Mouse (Mus musculus): ENCODE results near the gene Vti1a.

Vti1a gene

GRCm38 (mm10) chr19:55582896-55583653, 267.0 kb downstream of the Vti1a start:
- no peak for DNase-seq (ENCODE audit: low read depth, low spot score)

DNA sequence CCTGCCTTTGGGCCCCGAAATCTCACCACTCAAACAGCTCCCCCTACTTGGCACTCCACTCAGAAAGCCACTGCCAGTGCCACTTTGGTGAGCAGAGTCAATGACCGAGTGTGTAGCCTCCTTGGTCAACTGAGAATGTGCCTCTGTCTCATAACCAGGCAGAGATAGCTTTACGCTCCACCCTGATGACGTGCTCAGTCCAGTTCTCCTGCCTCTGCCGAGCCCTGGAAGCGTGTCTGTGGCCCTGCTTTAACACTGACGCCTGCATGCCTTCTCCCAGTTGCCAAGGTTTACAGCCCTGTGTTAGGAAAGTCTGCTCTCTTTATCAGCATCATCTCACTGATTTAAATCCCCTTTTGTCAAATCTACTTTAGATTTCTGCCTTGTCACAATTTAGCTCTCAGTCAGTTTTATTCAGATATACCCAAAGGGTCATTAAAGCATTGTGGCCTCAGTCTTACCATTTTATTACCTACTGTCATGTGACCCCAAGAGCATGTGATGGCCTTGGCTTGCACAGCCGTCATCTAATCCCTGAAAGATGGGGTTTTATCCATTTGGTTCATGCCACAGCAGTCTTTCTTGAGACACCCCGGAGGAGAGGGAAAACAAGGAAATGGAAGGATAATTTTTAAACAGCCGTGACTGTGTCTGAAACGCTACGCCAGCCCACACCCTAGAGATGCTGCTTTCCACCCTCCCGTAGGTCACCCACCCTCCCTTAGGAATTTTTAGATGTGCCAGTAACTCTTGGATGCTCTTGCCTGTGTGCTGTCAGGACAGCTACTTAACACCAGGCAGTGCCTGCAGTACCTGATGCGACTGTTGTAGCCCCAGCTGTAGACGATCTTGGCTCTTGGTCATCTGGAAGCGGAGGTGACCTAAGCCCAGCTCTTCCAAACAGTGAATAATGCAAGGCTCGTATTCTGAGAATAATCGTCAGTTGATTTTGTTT, 269.5 kb downstream of the Vti1a start:
- DNase-seq (ENCODE audit: low read depth, low spot score): no peak

DNA sequence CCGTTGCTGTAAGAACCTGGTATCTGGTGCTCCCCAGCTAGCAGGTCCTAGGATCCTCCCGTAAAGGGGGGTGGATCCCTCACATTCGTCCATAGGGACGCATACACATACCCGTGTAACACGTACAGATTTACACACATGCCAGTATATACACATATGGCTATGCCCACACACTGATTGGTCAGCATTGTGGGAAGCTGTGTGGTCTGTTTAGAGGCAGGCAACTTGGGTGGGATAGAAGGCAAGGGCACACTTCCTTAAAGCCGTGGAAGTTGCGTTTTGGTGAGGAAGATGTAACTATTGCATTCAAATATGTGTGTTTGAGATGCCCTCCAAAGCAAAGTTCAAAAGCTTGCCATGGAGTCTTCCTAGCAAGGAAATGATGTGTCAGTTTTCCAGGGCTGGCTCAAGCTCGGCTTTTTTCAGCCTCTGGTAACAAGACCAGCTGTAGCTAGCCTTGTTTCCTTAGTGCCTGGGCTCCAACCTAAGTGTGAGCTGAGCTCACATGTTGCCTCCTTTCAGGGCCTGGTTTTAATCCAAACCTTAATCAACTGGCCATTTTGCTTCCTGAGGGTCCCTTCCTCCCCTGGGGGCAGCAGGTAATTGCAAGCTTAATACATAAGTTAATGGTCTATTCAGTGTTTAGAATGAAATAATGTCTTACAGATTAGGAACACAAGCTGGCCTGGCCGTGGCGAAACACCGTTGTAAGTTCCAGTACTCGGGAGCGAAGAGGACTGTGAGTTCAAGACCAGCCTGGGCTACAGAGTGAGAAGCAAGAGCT, 271.7 kb downstream of the Vti1a start:
- DNase-seq (ENCODE audit: low read depth, low spot score): no peak

GRCm38 (mm10) chr19:55588948-55589896, 273.1 kb downstream of the Vti1a start:
- no peak for DNase-seq (ENCODE audit: low read depth, low spot score)

- peak; percentile 18 for DNase-seq (ENCODE audit: low read depth, low spot score)
Measured at GRCm38 (mm10) chr19:55592876-55593691, 277.0 kb downstream of the Vti1a start.

- DNase-seq (ENCODE audit: low read depth, low spot score): no peak
Measured at GRCm38 (mm10) chr19:55593729-55594444, 277.8 kb downstream of the Vti1a start.

DNA sequence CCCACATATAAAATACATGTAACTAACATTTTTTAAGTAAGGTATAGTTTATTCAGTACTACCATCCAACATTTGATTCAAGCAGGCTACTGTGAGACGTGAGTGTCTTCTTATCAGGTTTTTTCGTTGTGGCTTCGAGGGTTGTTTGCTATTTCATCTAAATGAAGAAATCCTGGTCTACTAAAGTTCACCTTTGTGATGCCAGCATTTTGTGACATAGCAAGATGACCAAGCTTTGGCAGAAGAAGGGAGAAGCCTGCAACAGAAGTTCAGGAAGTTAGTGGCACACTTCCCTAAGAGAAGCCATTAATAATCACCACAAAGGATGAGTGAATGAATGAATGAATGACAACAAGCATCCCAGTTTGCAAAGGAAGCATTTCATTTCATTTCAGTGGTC, 278.4 kb downstream of the Vti1a start:
- DNase-seq (ENCODE audit: low read depth, low spot score): no peak

DNA sequence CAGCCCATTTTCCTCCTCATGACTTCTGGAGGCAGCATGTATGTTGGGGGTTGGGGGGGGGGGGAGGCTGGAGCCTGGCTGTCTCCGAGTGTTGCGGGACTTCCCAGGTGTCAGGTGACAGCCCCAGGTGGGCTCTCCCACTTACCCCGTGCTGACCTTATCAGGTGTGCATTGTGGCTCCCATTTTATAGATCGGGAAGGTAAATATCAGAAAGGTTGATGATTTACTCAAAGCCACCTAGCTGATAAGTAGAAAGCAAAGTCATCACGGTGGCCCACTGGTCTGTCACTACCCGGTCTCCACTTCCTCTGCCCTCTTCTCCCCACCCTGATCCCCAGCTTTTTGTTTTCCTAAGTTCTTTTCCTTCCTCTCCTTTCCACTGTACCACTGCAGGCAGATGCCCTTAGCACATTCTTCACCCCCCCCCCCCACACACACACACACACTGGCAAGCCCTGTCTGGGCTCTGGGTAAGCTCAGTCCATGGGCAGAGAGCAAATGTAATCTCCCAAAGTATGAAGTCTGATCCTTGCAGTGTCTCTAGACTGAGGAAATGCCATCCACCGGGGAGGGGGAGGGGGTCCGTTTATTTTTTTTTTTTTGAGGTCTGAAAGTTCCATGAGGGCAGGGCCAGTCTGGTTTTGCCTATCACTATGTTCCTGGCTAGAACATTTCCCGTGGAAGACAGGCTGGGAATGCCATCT, 280.0 kb downstream of the Vti1a start:
- no peak for DNase-seq (ENCODE audit: low read depth, low spot score)

DNA sequence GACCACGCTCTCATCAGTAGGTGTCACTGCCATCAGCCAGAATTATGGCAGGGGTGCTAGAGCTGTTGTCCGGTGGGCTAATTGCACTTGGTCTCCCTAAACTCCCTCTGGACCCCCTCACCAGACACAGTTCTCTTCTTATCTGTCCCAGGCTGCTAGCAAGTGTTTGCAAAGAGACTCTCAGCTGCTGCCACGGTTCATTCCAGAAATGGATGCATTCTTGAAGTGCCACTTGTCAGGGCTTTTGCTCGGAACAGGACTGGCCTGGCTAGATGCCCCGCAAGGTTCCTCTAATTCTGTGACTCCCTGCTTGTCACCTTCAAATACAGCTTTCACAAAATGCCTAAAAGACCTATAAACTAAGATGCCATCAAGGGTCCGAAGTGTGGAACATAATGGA, 280.7 kb downstream of the Vti1a start:
- no peak for DNase-seq (ENCODE audit: low read depth, low spot score)

DNA sequence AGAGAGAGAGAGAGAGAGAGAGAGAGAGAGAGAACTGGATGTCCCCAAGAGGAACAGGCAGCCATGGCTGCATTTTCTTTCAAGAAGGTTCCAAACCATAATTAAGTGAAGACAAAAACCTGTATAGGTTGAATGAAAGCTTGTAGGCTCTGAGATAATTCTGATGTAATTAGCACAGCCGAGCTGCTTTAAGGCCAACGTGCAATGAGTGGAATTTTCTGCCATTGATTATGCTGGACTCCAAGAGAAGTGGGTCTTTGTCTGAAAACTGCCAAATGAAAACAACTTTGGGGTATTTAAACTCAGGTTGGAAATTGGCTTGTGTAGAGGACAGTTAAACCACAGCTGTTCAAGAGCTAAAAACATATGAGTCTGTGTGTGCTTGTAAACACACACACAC, 281.2 kb downstream of the Vti1a start:
- DNase-seq (ENCODE audit: low read depth, low spot score): no peak

DNA sequence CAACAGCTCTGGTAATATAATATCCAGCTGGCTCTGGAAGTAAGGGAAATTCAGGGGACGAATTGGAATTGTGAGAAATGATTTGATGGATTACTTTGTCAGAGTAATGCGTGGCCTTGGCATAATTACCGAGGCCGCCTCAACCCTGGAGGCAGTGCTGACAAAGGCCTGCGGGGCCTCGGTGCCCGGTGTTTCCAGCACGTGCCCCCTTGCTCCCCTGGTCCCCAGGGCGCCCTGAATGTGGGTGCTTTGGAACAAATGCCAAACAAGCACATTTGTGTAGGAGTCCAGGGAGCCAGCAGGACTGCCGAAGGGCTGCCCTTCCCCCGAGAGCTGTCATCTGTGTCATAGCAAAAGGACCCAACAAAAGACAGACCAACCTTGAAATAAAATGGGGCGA, 281.9 kb downstream of the Vti1a start:
- no peak for DNase-seq (ENCODE audit: low read depth, low spot score)

DNA sequence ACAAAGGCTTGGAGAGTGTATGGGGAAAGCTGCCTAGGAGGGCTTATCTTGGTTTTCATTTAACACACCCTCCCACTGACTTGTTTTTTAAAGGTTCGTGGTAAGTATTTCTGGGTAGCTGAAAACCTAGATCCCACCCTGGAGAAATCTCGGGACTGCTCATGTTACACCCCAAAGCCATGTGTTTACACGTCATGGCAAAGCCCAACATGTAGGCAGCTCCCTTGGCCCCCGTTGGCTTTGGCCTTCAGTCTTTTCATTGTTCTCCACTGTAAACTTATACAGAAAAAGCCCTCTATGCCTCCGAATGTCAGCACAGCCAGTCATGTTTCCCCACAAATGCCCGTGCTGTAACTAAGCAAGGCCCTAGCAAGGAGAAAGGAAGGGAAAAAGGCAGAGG, 283.0 kb downstream of the Vti1a start:
- no peak for DNase-seq (ENCODE audit: low read depth, low spot score)

DNA sequence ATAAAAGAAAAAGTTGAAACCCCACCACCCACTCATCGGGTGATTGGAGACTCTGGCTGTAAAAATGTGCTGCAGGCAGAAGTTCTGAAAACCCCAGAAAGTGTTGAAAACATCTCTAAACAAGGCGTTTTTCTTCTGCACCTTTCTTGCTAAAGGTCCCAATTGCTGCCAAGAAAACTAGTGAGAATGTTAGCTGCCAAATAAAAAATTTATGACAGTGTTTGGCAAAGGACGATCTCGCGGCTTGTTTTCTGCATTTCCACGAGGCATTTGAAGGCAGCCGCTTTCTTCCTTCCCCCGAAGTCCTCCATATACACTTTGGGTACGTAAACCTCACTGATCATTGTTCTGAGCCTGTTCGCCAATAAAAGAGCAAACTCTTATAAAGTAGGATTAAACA, 291.6 kb downstream of the Vti1a start:
- DNase-seq (ENCODE audit: low read depth, low spot score): no peak

DNA sequence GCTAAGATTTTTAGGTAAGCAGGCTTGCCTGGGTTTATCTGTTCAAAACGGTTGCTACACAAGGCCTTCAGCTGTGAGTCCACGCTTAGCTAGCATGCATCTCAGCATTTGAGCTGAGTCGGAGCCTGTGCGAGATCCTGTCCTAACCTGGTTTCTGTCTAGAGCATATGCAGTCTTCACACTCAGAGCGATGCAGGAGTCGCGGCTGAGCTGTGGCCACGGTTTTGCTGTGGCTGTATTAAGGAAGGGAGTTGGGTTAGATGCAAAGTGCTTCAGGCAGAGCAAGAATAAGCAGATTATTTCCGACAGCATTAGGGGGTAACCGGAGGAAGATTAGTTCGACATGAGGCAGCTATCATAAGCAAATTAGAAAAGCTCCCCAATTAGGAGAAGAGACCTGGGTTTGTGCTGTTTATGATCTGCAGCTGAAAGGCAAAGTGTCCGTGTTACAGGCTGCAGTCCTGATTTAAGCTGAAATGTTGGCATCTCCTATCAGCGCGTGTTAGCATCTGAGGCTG, 292.8 kb downstream of the Vti1a start:
- no peak for DNase-seq (ENCODE audit: low read depth, low spot score)

GRCm38 (mm10) chr19:55609806-55610205, 293.7 kb downstream of the Vti1a start:
- DNase-seq (ENCODE audit: low read depth, low spot score): no peak

DNA sequence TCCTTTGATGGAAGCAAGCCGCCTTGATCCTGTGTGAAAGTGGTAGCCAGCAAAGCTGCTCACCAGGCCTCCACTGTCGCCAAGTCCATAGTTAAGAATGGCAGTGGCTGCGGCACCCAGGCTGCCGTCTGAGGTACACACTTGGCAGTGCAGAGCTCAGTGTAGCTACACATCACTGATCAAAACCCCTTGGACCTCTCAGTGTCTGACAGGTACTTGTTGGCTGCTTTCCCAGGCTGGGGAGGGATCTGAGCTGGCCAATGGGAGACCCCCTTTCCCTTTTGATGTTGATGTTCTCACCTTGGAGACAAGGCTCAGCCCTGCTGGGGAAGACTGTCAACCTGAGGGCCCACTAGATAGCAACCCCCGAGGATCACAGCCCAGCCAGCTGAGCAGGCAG, 299.6 kb downstream of the Vti1a start:
- no peak for DNase-seq (ENCODE audit: low read depth, low spot score)

GRCm38 (mm10) chr19:55616276-55616675, 300.2 kb downstream of the Vti1a start:
- DNase-seq (ENCODE audit: low read depth, low spot score): no peak

DNA sequence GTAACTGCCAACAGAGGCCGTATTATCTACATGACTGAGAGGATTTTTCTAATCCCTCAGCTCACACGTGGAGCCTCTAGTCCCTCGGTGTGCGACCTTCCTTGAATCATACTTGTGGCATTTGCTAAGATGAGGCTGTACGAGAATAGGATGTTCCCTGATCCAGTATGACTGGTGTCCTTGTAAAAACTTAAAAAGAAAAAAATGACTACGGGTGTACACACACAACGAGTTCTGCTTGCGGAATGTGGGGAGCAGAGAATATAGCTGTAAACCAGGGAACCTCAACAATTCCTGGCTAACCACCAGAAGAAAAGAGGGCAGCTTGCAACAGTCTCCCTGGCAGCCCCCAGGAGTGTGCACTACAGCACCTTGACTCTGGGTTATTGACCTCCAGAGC, 300.8 kb downstream of the Vti1a start:
- DNase-seq (ENCODE audit: low read depth, low spot score): no peak
